Mouse (Mus musculus) stomach, postnatal 0 days (tissue): Measurements from ENCODE around the gene Pex16.

ENCODE experiments used
- CTCF ChIP-seq: IDR thresholded peaks from 2 replicates; pipeline ENCODE4 v1.5.1; 2016; ENCODE audit warnings: antibody characterized with exemption, low read depth, mild to moderate bottlenecking, moderate library complexity
- EP300 ChIP-seq: optimal IDR thresholded peaks from 2 replicates; pipeline ENCODE3; 2016; ENCODE audit warnings: antibody characterized with exemption

GRCm38 (mm10) chr2:92384101-92384500, 9.6 kb downstream of the Pex16 start:
- TF ChIP-seq CTCF, result no peak
- no peak for TF ChIP-seq EP300
